Mouse (Mus musculus): ENCODE measurements around the gene Nfkbiz. TPM values are rescaled to one million over a fixed set of nuclear protein-coding genes. Genes with fewer than 3 reads are reported as not detected.

The Nfkbiz gene
- total and polyA plus RNA-seq, 3 experiments, result 1.3 to 2.4 TPM; not detected in 1

DNA sequence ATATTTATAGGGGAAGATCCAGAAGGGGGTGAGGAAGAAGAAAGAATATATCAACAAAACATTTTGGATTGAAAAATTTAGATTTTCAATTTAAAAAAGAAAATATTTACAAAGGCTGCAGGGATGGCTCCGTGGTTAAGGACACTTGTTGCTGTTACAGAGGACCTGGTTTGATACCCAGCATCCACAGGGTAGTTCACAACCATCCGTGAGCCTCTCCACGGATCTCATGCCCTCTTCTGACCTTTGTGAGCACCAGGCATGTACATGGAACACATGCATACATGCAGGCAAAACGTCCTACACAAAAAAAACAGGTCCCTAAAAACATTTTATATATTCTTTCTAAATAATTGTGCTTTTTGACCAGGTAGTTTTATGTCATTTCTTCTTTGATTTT is 25.1 kb upstream of the Nfkbiz start:
- no peak for DNase-seq (ENCODE audit: low read depth, low spot score)
- peaks cover 0 to 3% of the 10 kb centered on the region in 2 experiments; a peak in 2 of 4 replicates for H3K36me3 ChIP-seq (ENCODE audit: control insufficient read depth in 1 of 2, insufficient read depth in 2 of 2, low read length in 2 of 2)
- TF ChIP-seq JUND (IDR thresholded peaks at IDR 0.05; ENCODE audit: low read depth, low read length) (no peak), USF2 (IDR thresholded peaks at IDR 0.05; ENCODE audit: borderline replicate concordance in 1 of 2, insufficient read depth in 1 of 2, low read depth in 1 of 2, low read length in 2 of 2) (no peak), POLR2AphosphoS2 (IDR thresholded peaks at IDR 0.05; ENCODE audit: low read length) (no peak), TAL1 (IDR thresholded peaks at IDR 0.05; ENCODE audit: low read length) (no peak), NELFE (IDR thresholded peaks at IDR 0.05; ENCODE audit: low read depth, low read length) (no peak), E2F4 (IDR thresholded peaks at IDR 0.05; ENCODE audit: borderline replicate concordance, low read depth, low read length) (no peak), CHD1 (IDR thresholded peaks at IDR 0.05; ENCODE audit: low read depth, low read length) (no peak)

DNA sequence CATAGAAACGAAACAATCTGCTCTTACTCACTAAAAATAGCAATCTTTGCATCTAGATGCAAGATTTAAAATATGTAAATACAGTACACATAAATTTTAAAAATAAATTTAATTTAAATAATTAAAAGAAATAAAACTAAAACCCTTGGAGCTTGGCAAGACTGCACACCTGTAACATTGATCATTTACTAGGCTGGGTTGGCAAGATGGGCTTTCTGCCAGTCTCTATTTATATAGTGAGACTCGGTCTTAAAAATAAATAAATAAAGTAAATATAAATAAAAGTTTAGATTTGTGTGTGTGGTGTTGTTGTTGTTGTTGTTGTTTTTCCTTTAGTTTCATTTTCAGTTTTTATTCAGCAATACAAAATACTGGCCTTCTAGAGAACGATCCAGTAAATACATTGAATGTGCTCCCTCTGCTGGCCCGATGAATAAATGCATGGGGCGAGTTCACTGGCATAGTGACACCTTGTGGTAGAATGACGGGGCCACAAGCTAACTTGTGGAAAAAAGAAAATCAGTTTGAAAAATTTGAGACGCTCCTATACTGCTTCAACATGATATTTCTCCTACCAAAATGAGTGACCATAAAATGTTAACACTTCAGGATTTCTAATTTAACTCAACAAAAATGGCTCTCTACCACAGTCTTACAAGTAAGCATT is 24.6 kb upstream of the Nfkbiz start:
- Histone ChIP-seq H3K9ac (ENCODE audit: control insufficient read depth, low read depth, low read length, poor library complexity, severe bottlenecking) (no peak overlapping the region; the same call in 1 of the 2 replicates), H3K9me3 (replicated peaks; ENCODE audit: insufficient read depth, low read length) (no peaks in the 10 kb centered on the region), H3K36me3 (ENCODE audit: control insufficient read depth in 1 of 2, insufficient read depth in 2 of 2, low read length in 2 of 2) (peaks cover 0 to 3% of the 10 kb centered on the region in 2 experiments; a peak in 2 of 4 replicates), H3K27me3 (ENCODE audit: control insufficient read depth in 1 of 2, insufficient read depth in 2 of 2, low read length in 2 of 2) (no peaks in the 10 kb centered on the region), H3K4me1 (ENCODE audit: control insufficient read depth in 1 of 2, insufficient read depth in 2 of 2, low read length in 2 of 2) (no peaks in the 10 kb centered on the region), H3K79me2 (ENCODE audit: control insufficient read depth, insufficient read depth, low read length, poor library complexity) (no peaks in the 10 kb centered on the region), H3K27ac (ENCODE audit: control insufficient read depth, low read depth, low read length) (no peak overlapping the region), H3K4me3 (ENCODE audit: control insufficient read depth in 1 of 2, insufficient read depth in 1 of 2, low read depth in 2 of 2, low read length in 2 of 2) (peak overlapping the region; percentile 37 to 76)
- DNase-seq (ENCODE audit: low read depth, low spot score), result peak; percentile 88
- TF ChIP-seq POLR2A (IDR thresholded peaks at IDR 0.05; ENCODE audit: control insufficient read depth in 1 of 2, insufficient read depth in 1 of 2, low read depth in 1 of 2, low read length in 2 of 2, poor library complexity in 1 of 2) (no peak), ELF1 (IDR thresholded peaks at IDR 0.05; ENCODE audit: low read depth, low read length) (no peak), ZKSCAN1 (IDR thresholded peaks at IDR 0.05; ENCODE audit: low read depth, low read length) (no peak), ZNF384 (IDR thresholded peaks at IDR 0.05; ENCODE audit: low read depth, low read length) (peak; percentile 46; the same call in 1 of the 2 replicates), EP300 (IDR thresholded peaks at IDR 0.05; ENCODE audit: low read depth in 1 of 2, low read length in 2 of 2) (no peak), POLR2AphosphoS5 (IDR thresholded peaks at IDR 0.05; ENCODE audit: borderline replicate concordance, low read depth, low read length) (no peak), TCF12 (IDR thresholded peaks at IDR 0.05; ENCODE audit: low read depth, low read length) (no peak), ZC3H11A (IDR thresholded peaks at IDR 0.05; ENCODE audit: low read depth, low read length) (no peak; the same call in 1 of the 2 replicates), SIN3A (IDR thresholded peaks at IDR 0.05; ENCODE audit: low read length) (peak; percentile 62; the same call in 1 of the 2 replicates), CHD2 (IDR thresholded peaks at IDR 0.05; ENCODE audit: low read length) (no peak), GATA1 (IDR thresholded peaks at IDR 0.05; ENCODE audit: low read depth, low read length) (no peak), MAX (IDR thresholded peaks at IDR 0.05; ENCODE audit: low read length) (no peak), SMC3 (IDR thresholded peaks at IDR 0.05; ENCODE audit: low read depth, low read length) (peak; percentile 88), HCFC1 (IDR thresholded peaks at IDR 0.05; ENCODE audit: low read depth, low read length) (peak; percentile 31; the same call in 1 of the 2 replicates), NRF1 (IDR thresholded peaks at IDR 0.05; ENCODE audit: insufficient read depth, low read depth, low read length, poor library complexity, severe bottlenecking) (no peak), BHLHE40 (IDR thresholded peaks at IDR 0.05; ENCODE audit: borderline replicate concordance, low read depth, low read length) (no peak), KAT2A (conservative IDR thresholded peaks at IDR 0.05; ENCODE audit: low read depth, low read length) (no peak), GABPA (IDR thresholded peaks at IDR 0.05; ENCODE audit: low read depth, low read length) (no peak), MAFK (IDR thresholded peaks at IDR 0.05; ENCODE audit: borderline replicate concordance, low read depth, low read length) (no peak), ETS1 (IDR thresholded peaks at IDR 0.05; ENCODE audit: low read depth, low read length) (peak; percentile 56; the same call in 1 of the 2 replicates), RAD21 (IDR thresholded peaks at IDR 0.05; ENCODE audit: low read depth, low read length) (peak; percentile 55), MYB (IDR thresholded peaks at IDR 0.05; ENCODE audit: low read depth, low read length) (no peak), MYC (IDR thresholded peaks at IDR 0.05; ENCODE audit: low read depth, low read length) (0 out of 2 replicates have a peak, but pooled peaks have one; percentile 42), E2F4 (IDR thresholded peaks at IDR 0.05; ENCODE audit: borderline replicate concordance, low read depth, low read length) (no peak), MEF2A (IDR thresholded peaks at IDR 0.05; ENCODE audit: extremely low read depth, insufficient replicate concordance, low read depth, low read length, poor library complexity, severe bottlenecking) (no peak)

More for the DNA sequence above, 25.1 kb upstream of the Nfkbiz start:
- Histone ChIP-seq H3K9me3 (replicated peaks; ENCODE audit: insufficient read depth, low read length) (no peaks in the 10 kb centered on the region), H3K27ac (ENCODE audit: control insufficient read depth, low read depth, low read length) (no peak overlapping the region), H3K9ac (ENCODE audit: control insufficient read depth, low read depth, low read length, poor library complexity, severe bottlenecking) (no peak overlapping the region), H3K79me2 (ENCODE audit: control insufficient read depth, insufficient read depth, low read length, poor library complexity) (no peaks in the 10 kb centered on the region), H3K27me3 (ENCODE audit: control insufficient read depth in 1 of 2, insufficient read depth in 2 of 2, low read length in 2 of 2) (no peaks in the 10 kb centered on the region), H3K4me3 (ENCODE audit: control insufficient read depth in 1 of 2, insufficient read depth in 1 of 2, low read depth in 2 of 2, low read length in 2 of 2) (no peak overlapping the region), H3K4me1 (ENCODE audit: control insufficient read depth in 1 of 2, insufficient read depth in 2 of 2, low read length in 2 of 2) (no peaks in the 10 kb centered on the region)
